Mouse (Mus musculus): Measurements from ENCODE around the gene Col4a3.

The Col4a3 gene

DNA sequence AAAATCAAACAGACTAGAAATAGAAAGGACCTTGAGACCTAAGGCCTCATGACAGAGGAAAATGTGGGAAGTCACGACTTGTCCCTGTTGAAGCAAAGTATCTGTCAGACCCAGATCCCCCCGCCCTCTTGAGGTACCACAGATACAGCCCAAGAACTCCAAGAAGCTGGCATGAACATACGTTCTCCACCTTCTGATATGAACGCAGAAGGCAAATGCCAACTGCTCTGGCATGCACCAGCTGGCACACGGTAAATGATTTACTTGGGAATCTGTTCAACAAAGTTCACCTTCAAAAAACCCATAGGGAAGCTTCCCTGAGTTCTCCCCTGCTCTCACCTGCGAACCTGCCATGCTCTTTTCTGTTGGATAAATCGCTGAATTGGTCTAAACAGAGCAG lies 19.1 kb downstream of the Col4a3 start:
- DNase-seq (ENCODE audit: extremely low read depth, low read depth, low spot score), result no peak

DNA sequence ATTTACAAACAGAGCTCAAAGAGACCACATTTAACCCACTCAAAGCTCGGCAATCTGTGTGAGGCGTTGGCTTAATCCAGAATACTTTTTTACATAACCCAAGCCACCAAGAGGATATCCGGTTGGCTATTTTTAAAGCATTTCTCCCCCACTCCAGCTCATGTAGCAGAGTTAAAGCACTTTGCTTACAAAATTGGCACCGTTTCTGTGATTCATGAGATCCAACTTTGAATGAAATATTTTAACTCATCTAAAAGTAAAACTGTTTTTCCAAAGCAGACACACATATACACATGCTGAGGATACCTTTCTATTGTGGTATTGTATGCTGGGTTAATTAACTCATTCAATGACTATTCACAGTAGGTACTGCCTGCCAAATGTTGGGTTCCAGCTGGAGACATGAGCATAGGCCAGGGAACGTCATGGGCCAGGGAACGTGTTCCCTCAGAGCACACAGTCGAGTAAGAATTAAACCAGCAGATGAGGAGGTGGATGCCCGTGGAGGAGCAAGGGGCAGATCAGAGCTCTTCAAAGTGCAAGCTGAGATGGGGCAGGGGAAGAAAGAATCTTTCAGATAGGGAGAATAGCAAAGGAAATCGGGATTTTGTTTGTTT lies 22.0 kb downstream of the Col4a3 start:
- no peak for DNase-seq (ENCODE audit: extremely low read depth, low read depth, low spot score)

DNA sequence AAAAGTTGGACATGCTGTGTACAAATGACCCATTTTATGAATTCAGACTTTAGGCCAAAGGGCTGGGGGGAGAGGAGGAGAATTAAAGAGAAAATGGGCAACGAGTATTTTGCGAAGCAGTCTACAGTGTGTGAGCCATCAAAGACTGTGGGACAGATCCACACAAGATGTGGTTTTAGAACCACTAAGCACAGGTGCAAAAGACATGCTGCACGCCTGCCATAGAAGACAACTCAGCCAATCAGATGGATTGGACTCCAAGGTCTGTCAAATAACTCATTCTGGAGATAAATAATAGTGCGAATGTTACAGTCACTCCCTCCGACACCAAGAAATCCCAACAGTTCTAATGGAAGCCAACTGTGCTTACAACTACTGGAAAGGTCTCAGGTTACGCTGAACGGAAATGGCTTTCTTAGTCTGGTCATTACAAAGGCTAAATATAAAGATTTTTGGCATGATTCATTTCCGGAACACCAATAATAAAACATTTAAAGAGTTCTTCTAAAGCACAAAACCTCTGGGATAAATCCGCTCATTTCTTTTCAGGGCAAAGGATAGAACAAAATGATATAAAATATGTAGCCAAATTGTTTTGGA lies 25.4 kb downstream of the Col4a3 start:
- DNase-seq (ENCODE audit: extremely low read depth, low read depth, low spot score), result no peak

DNA sequence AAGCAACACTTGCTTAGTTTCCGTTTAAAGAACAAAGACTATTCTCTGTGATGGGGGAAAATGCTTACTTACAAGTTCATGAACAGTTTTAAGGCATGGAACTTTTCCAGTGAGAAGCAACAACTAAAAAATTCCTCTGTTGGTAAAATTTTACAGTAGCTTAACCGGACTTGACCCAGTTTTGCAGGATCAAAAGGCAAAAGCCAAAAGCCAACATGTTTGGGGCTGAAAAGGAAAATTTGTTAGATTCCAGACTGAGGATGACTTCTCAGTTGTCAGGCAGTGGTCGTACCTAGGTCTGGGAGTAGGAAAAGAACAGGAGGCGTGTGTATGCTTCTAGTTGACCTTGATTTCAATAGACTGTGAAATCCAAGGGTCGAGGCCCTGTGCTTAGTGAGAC lies 31.3 kb downstream of the Col4a3 start:
- DNase-seq (ENCODE audit: extremely low read depth, low read depth, low spot score), result no peak

DNA sequence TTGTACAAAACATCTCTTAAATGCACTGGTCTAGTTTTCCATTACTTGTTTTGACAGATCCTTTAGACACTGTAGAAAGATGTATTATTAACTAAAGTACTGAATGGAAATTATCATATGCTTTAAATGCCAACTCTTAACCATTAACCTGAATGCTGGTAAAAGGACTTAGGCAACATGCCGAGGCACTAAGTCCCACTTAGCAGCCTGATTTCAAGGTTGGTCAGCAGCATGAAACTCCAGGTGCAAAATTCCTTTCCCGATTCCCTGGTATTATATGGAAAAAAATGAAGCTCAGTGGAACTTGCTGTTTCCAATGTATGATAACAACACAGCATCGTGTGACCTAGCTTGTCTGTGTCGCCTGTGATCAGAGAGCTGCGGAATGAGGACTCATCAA lies 31.9 kb downstream of the Col4a3 start:
- no peak for DNase-seq (ENCODE audit: extremely low read depth, low read depth, low spot score)

DNA sequence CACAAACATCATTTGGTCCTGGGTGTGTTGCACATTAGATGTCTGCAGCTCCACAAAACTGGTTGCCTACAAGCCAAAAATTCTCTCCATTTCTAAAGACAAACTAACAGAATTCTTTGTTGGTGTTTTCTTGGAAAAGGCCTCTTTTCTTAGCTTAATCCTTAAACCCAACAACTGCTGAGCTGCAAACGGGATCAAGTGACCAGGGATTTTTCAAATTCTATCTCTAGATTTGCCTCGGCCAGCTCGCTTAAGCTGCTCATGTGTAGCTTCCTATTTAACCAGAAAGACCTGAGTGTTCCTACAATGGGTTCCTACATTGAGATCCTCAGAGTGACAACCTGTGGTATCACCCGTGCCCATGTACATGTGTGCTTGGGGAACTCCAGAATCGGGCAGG lies 33.3 kb downstream of the Col4a3 start:
- no peak for DNase-seq (ENCODE audit: extremely low read depth, low read depth, low spot score)

DNA sequence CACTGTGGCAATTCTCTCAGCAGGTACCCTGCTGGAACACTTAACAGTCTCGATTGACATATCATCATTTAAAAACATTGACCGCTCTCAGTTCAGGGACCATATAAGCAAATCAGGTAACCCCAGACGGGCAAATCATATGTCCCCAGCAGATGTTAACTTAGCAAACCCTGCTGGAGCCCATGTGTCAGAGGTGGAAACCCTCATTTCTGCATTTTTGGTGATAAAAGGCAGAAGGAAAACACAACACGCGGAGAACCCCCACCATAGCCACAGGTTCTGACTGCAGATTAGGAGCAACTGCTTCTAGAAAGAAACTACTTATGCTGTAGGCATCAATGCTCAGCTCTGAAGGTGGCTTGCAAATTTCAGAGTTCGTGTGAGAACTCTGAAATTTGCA lies 38.2 kb downstream of the Col4a3 start:
- DNase-seq (ENCODE audit: extremely low read depth, low read depth, low spot score), result no peak

DNA sequence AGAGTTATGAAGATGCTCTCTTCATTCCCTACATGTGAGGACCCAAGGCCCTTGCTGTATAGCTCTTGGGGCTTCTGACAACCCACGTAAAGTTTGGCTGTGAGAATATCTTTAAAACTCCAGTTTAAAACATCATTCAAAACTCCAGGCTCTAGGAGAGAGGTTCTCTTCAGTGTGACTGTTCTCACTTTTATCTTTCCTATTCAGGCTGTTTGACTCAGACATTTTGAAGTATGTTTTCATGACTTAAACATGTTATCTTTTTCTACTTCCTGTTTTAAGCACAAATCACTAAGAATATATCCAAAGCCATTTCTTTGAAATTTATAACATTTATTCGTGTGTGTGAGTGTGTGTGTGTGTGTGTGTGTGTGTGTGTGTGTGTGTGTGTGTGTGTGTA lies 38.8 kb downstream of the Col4a3 start:
- no peak for DNase-seq (ENCODE audit: extremely low read depth, low read depth, low spot score)

DNA sequence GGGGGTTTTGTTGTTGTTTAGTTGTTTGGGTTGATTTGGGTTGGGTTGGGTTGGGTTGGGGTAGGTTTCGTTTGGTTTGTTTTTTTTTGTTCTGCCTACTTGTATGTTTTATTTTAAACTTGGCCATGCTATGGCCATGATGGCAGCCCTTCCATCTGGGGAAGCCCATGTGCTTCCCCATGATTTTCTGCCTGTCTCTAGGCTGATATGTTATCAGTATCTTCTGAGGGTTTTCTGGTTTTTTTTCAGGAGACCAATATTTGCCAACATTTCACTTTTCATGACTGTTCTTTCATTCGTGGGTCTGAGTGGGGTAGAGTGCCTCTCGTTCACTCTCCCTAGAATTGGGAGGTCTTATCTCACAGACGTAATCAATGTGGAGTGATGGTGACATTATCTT lies 40.9 kb downstream of the Col4a3 start:
- DNase-seq (ENCODE audit: extremely low read depth, low read depth, low spot score), result no peak

DNA sequence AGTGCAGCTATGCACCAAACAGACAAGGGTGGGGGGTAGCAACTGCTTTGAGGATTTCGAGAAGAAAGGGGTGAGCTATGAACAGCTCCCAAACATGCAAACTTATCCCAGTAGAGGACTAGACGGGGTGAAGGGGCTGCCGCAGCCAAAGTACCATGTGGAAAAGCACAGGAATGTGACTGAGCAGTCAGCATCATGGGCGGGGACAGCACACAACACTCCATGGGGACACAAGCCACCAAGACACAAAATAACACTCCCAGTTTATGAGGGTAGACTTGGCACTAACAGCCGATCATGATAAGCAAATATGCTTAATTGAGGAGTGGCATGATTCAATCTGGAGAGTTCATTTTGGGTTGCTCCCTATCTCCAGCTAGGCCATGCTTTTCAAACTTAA lies 42.8 kb downstream of the Col4a3 start:
- DNase-seq (ENCODE audit: extremely low read depth, low read depth, low spot score), result no peak

DNA sequence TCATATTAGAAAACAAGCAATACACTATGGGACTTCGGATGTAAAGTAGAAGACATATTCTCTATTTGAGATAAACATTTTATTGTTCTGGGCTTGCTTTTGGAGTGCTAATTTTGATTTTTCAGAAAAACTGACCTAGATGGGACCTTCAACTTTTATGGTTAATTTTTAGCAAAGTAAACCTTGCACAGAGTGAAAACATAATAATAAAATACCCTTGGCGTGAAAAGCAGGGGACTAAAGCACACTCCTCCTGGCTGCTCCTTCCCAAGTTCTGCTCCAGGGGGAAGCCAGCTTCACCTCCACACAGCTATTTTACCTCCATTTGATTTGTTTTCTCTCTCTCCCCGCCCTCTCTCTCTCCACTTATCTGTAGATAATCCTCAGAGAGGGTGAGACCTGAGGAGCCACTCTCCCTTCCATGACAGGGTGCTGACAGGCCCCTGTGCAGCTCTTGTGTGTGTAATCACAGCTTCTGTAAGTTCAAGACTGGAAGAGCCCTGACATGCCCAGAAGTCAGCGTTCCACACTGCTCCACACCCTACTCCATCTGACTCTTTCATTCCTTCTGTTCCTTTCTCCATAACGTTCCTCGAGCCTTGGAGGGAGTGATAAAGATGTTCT lies 44.6 kb downstream of the Col4a3 start:
- no peak for DNase-seq (ENCODE audit: extremely low read depth, low read depth, low spot score)

DNA sequence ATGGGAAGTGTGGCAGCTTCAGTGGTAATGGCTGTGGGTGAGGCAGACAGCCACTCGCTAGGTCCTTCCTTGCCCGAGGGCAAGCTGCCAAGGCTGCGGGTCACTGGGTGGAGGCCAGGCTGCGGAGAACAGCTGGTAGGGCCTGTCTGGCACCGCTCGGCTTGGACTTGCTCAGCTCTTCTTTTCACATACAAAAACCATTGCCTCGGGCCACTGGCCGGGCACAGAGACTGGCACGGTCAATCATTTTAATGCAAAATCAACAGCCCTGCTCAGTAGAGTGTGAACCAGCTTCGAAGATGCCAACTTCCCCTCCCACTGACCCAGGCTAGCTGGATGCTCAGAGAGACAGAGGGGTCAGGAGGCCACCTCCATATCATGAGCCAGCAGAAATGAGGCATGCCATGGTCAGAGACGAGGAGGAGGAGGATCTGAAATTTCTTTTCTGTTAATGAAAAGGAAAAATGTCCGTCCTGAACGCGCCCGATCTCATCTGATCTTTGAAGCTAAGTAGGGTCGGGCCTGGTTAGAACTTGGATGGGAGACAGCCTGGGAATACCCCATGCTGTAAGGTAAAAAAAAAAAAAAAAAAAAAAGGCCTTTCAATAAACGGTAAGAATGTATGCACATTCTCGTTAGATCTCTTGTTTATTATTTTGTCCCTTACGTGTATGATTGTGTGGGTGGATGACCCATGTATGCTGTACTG lies 48.0 kb downstream of the Col4a3 start:
- no peak for DNase-seq (ENCODE audit: extremely low read depth, low read depth, low spot score)

DNA sequence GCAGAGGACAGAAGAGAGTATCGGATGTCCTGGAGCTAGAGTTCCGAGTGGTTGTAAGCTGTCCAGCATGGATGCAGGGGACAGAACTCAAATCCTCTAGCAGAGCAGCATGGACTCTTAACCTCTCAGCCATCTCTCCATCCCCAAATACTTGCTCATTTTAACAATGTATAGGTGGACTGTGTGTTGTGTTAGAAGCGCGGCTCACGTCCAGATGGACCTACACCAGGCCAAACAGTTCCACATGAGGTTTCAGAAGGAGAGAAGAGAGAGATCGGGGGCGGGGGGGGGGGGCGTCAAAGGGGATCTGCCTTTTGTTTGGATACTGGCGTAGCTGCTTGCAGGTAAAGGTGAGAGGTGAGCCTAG lies 48.5 kb downstream of the Col4a3 start:
- no peak for DNase-seq (ENCODE audit: extremely low read depth, low read depth, low spot score)

DNA sequence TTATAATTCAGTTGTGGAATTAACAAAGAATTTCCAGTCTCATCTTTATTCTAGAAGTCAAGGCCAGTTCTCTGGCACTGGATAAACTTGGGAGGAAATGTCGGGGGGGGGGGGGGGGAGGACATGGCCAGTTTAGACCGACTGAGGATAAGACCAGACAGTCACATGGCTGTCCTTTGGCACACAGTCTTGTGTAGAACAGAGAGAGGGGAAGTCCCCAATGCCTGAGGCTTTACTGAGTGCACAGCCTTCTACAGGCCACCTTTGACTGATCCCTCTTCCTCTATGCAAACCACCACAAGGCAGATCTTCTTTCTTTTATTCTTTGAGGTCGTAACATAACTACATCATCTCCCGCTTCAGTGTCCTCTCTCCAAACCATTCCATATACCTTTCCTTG lies 49.6 kb downstream of the Col4a3 start:
- DNase-seq (ENCODE audit: extremely low read depth, low read depth, low spot score), result no peak

DNA sequence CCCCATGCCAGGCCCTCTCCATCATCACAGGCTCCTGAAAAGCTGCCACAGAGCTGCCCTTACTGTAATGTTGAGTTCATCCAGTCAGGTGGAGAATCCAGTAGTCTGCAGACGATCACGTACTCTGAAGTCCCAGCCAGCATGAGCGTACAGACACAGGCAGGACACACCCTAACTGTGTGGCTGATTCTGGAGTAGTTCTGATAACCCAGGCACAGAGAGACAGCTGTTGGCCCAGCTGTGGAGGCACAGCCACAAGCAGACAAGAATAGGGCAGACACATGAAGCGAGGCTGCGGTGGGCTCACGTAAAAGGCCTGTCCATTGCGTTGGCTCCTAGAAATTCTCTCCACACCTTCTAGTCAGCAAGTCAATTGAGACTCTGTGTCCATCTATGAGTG lies 50.7 kb downstream of the Col4a3 start:
- no peak for DNase-seq (ENCODE audit: extremely low read depth, low read depth, low spot score)

DNA sequence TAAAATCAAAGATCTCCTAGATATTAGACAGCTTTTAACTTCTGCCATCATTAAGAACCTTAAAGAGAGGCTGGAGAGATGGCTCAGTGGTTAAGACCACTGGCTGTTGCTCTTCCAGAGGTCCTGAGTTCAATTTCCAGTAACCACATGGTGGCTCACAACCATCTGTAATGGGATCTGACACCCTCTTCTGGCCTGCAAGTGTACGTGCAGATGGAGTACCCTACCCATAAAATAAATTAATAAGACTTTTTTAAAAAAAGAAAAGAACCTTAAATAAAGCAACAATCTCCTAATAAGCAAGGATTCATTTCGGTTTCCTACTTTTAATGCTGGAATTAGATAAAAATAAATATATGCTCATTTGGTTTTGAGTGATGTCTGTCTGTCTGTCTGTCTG lies 51.7 kb downstream of the Col4a3 start:
- no peak for DNase-seq (ENCODE audit: extremely low read depth, low read depth, low spot score)

DNA sequence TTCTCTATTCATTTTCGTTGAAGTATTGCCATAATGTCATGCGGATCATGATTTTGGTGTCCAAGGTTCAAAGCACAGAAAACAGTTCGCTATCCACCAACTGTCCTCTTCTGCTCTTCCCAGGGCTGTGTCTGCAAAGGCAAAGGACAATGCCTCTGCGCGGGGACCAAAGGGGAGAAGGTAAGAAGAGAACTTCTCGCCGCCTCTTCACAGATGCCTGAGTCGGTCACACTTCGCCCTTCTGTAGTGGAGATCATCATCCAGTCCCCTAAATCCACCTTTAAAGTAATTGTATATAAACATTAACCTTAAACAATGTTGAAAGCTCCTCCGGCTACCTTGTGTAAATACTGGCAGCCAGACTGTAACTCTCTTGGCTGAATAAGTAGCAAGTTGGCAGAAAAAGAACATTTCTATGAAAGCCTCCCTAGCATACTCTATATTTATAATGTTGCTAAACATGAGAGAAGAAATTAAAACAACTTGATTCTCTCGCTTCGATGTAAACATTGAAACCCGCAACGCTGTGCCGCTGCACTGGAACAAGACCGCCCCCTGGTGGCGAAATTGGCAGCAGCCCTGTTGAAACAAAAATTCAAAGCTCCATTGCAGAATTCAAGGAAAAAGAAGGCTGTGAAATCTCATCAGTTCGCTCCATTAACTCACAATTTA lies 54.7 kb downstream of the Col4a3 start:
- no peak for DNase-seq (ENCODE audit: extremely low read depth, low read depth, low spot score)

DNA sequence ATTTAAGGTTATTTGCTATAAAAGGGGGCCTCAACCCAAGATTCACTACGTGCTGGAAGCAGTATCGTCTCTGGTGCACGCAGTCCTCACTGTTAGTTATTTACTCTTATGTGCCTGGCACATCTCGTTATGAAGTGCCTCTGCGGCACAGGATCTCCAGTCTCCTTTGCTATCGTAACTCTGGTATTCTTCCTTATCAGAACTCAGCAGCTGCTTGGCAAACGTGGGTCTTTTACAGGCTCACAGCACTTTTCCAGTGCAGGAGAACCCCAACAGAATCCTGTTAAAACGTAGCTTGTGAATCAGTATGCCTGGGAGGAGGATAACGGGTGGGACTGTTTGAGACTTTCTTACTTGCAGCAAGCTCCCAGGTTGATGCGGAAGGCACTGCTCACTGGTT lies 61.3 kb downstream of the Col4a3 start:
- no peak for DNase-seq (ENCODE audit: extremely low read depth, low read depth, low spot score)

DNA sequence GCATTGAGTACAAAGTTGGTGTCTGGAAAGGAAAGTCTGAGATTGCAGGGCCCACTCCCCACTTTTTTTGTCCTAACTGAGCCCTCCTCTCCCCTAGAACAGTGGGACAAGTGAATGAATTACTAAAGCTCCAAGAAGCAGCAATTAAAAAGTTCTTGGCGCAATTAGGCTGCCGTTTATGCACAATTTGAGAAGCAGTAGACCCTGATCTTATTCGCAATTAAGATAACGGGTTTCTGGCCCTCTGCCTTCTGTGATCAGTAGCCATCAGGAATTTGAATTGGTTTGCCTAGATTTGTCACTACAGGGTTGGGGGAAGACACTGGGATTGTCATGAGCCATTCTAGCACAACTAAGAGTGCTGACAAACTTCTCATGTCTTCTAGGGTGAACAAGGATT lies 64.1 kb downstream of the Col4a3 start:
- DNase-seq (ENCODE audit: extremely low read depth, low read depth, low spot score), result no peak

DNA sequence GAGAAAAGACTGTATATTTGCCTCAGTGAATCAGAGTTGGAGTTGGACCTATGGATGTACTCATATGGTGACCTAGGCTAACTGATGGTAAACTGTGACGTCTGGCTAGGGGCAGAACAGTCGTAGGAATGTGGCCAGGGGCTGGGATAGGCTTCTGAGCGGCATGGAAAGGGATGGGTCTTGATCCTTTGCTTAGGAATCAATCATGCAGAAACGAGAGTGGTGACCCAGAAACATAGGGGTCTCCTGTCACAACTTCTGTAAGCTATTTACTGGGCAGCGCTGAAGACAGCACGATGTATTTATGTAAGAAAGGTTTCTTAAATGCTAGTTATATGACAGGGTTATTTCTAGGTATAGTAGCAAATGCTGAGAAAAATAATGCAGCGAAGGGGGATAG lies 67.3 kb downstream of the Col4a3 start:
- no peak for DNase-seq (ENCODE audit: extremely low read depth, low read depth, low spot score)

DNA sequence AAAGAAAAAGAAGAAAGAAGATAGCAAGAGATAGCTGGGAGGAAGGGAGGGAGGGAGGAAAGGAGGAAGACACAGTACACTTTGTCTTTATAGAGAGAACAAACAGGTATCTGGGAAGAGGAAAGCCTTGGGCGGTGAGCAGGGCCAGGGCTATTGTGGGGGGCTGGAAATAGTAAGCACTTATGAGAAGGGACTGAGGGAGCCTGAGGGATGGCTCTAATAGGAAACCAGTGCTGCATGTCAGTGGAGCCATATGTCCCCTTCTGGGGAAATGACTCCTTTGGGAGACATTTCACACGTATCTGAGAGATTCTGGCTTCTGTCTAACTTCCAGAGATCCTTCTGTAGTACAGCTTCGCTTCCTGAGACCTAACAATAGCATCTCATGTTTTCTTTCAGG lies 69.7 kb downstream of the Col4a3 start:
- DNase-seq (ENCODE audit: extremely low read depth, low read depth, low spot score), result no peak

DNA sequence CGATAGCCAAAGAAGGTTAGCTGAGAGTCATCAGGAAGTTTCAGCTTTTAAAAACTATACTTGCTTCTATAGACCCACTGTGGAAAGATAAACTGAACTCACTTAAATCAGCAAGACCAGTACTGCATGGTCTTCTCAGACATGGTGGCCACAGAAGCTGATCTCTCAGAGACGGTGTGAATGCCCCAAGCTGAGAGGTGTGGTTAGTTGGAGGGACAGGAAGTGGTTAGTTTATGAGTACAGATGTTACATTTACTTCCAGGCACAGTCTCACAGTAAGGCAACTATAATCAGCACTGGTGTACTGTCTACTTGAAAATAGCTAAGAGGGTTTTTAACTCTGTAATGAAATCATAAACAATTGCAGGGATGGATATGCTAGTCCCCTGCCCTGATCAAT lies 75.5 kb downstream of the Col4a3 start:
- DNase-seq (ENCODE audit: extremely low read depth, low read depth, low spot score), result no peak
